Mouse (Mus musculus): ENCODE results near the gene Siglech. TPM values are rescaled to one million over a fixed set of nuclear protein-coding genes. Genes with fewer than 3 reads are reported as not detected.
A peak's percentile ranks its signal among the peaks of the same experiment; 100 is the strongest.

Gene Siglech
- polyA plus RNA-seq (2015; fragmentation: Nextera tagmentation; extraction: Ambion mirVana) = 0.27 and 0.42 TPM in 2 replicates

DNA sequence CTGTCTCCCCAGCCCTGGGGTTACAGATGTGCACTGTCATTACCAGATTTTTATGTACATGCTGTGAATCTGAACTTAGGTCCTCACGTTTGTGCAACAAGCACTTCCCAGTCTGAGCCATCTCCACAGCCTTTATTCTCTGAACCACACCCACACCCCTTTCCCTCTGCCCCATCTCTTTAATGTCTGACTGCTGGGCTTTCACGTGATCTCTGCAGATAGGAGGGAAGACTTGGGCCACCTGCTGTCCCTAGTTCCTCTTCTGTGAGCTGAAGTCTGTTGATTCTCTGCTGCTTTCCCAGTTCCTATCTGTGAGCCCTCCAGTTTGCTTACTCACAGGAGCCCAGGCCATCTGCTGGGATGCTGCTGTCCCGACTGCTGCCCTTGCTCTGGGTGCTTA lies at the start of gene Siglech:
Gene Siglech, plus strand, starts transcription at position 253 of the 400 bp plus-strand sequence.
- H3K36me3 ChIP-seq (ENCODE audit: insufficient read depth, low read length) = no peaks in the 10 kb centered on the region
- H3K4me3 ChIP-seq (ENCODE audit: low read depth, low read length) = no peak within 1 kb of the TSS
- no peaks in the 10 kb centered on the region for H3K9me3 ChIP-seq (ENCODE audit: low read length)
- H3K4me1 ChIP-seq (ENCODE audit: insufficient read depth, low read depth, low read length) = no peaks in the 10 kb centered on the region
- H3K4me2 ChIP-seq (replicated peaks; ENCODE audit: low read depth, low read length) = no peak within 1 kb of the TSS
- ATAC-seq = no peak
- H3K27ac ChIP-seq (ENCODE audit: low read length) = no peak within 1 kb of the TSS
- no peak within 1 kb of the TSS for H3K9ac ChIP-seq (replicated peaks; ENCODE audit: low read depth)
- TF ChIP-seq EP300 (IDR thresholded peaks at IDR 0.05) = no peak
- no peak for TF ChIP-seq CTCF (IDR thresholded peaks at IDR 0.05)
- DNase-seq (ENCODE audit: low spot score) = no peak
- 28% methylated on average over 3 of the region's 3 CpGs for WGBS
- H3K27me3 ChIP-seq (replicated peaks; ENCODE audit: insufficient read depth, low read length) = no peaks in the 10 kb centered on the region

DNA sequence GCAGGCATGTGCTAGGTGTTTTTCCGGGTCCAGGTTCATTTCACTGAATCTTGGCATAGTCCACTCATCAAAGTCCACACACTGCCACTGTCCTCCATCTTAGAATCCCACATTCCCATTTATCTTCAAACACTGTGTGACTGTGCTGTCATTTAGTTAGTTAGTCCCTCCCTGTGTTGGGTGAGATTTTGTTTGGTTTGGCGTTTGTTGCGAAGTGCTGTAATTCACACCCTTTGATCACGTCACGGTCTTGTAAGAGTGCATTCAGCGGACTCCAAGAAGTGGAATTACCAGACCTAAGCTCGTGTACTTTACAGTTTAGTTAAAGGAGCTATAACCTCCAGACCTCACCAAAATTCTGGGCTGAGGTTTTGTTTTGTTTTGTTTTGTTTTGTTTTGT lies 45.3 kb upstream of the Siglech start:
- 63% methylated on average over 7 of the region's 7 CpGs for WGBS

DNA sequence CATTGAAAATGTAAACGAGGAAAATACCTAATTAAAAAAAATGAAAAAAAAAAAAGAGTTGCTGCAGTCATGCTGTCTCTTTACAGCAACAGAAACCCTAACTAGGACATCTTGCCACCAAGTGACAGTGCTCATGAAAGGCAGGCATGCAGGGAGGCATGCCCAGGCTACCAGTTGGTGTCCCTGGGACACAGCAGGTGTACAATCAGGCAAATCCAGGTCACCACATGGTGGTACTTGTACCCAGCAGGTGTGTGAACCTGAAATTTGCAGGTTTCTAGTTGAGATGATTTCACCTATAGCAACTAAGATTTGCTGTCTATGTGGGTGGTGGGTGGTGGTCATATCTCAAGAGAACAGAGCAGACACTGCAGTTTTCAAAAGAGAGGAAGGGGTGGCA lies 39.1 kb upstream of the Siglech start:
- H3K9ac ChIP-seq (replicated peaks; ENCODE audit: low read depth) = no peak overlapping the region
- H3K27me3 ChIP-seq (replicated peaks; ENCODE audit: insufficient read depth, low read length) = no peaks in the 10 kb centered on the region
- ATAC-seq (no peak), DNase-seq (ENCODE audit: low spot score) (no peak)
- no peak overlapping the region for H3K4me3 ChIP-seq (ENCODE audit: low read depth, low read length)
- 53% methylated on average over 1 of the region's 1 CpGs for WGBS
- H3K36me3 ChIP-seq (ENCODE audit: insufficient read depth, low read length) = no peaks in the 10 kb centered on the region
- no peak for TF ChIP-seq EP300 (IDR thresholded peaks at IDR 0.05)
- no peak for TF ChIP-seq CTCF (IDR thresholded peaks at IDR 0.05)
- H3K27ac ChIP-seq (ENCODE audit: low read length) = no peak overlapping the region
- no peak overlapping the region for H3K4me2 ChIP-seq (replicated peaks; ENCODE audit: low read depth, low read length)
- H3K4me1 ChIP-seq (ENCODE audit: insufficient read depth, low read depth, low read length) = no peaks in the 10 kb centered on the region
- no peaks in the 10 kb centered on the region for H3K9me3 ChIP-seq (ENCODE audit: low read length)

More for the DNA sequence above, 45.3 kb upstream of the Siglech start:
- no peak overlapping the region for H3K9ac ChIP-seq (replicated peaks; ENCODE audit: low read depth)
- no peak for DNase-seq (ENCODE audit: low spot score)
- no peaks in the 10 kb centered on the region for H3K4me1 ChIP-seq (ENCODE audit: insufficient read depth, low read depth, low read length)
- TF ChIP-seq EP300 (IDR thresholded peaks at IDR 0.05) = no peak
- no peak for TF ChIP-seq CTCF (IDR thresholded peaks at IDR 0.05)
- H3K4me3 ChIP-seq (ENCODE audit: low read depth, low read length) = no peak overlapping the region
- H3K9me3 ChIP-seq (ENCODE audit: low read length) = no peaks in the 10 kb centered on the region
- no peaks in the 10 kb centered on the region for H3K36me3 ChIP-seq (ENCODE audit: insufficient read depth, low read length)
- no peak for ATAC-seq
- no peaks in the 10 kb centered on the region for H3K27me3 ChIP-seq (replicated peaks; ENCODE audit: insufficient read depth, low read length)
- no peak overlapping the region for H3K4me2 ChIP-seq (replicated peaks; ENCODE audit: low read depth, low read length)
- no peak overlapping the region for H3K27ac ChIP-seq (ENCODE audit: low read length)

DNA sequence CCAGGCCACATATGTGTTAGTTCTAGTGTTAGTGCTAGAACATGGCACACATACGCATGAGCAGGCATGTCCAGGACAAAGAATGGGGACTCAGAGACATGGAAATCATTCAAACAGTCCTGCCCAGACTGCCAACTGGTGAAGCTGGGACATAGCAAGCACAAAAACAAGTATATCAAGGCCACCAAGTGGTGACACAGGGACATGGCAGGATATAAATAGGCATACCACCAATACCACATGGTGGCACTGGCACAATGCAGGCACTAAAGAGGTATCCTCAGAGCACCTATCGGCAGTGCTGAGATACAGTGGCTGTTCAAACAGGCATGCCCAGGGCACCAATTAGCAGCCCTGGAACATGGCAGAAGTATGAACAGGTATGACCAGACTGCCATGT lies 33.5 kb upstream of the Siglech start:
- H3K4me2 ChIP-seq (replicated peaks; ENCODE audit: low read depth, low read length) = no peak overlapping the region
- no peak overlapping the region for H3K4me3 ChIP-seq (ENCODE audit: low read depth, low read length)
- H3K27ac ChIP-seq (ENCODE audit: low read length) = no peak overlapping the region
- H3K27me3 ChIP-seq (replicated peaks; ENCODE audit: insufficient read depth, low read length) = no peaks in the 10 kb centered on the region
- ATAC-seq (no peak), DNase-seq (ENCODE audit: low spot score) (no peak)
- TF ChIP-seq EP300 (IDR thresholded peaks at IDR 0.05) (no peak), CTCF (IDR thresholded peaks at IDR 0.05) (0 out of 2 replicates have a peak, but pooled peaks have one; percentile 5)
- H3K36me3 ChIP-seq (ENCODE audit: insufficient read depth, low read length) = no peaks in the 10 kb centered on the region
- WGBS = 89% methylated on average over 2 of the region's 2 CpGs
- no peaks in the 10 kb centered on the region for H3K9me3 ChIP-seq (ENCODE audit: low read length)
- H3K9ac ChIP-seq (replicated peaks; ENCODE audit: low read depth) = no peak overlapping the region
- H3K4me1 ChIP-seq (ENCODE audit: insufficient read depth, low read depth, low read length) = no peaks in the 10 kb centered on the region

DNA sequence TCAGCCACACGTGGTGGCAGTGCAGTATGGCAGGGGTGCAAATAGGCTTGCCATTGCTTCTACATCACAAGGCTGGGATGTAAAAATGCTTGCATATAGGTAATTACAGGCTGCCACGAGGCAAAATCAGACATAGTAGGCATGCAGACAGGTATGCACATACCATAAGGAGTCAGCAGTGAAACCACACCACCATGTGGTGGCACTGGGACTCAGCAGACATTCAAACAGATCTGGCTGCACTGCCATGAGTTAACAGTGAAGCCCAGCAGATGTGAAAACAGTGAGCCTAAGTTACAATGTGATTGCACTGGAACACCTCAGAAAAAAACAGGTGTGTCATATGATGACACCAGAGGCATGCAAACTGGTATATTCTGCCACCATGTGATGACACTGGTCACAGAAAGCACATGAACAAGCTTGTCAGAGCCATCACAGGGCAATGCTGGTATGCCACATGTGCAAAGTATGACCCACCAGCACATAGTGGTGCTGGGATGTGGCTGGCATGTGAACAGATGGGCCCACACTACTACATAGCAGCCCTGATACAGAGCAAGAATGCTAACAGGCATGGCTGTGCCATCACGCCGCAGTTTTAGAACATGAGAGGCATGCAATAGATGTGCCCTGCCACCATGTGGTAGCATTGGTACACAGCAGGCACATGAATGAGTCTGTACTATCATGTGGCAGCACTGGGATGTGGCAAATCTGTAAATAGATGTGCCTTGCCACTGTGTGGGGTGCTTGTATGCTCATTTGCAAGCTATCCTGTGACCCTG lies 30.7 kb upstream of the Siglech start:
- no peaks in the 10 kb centered on the region for H3K4me1 ChIP-seq (ENCODE audit: insufficient read depth, low read depth, low read length)
- WGBS = 54% methylated on average over 4 of the region's 4 CpGs
- H3K9me3 ChIP-seq (ENCODE audit: low read length) = no peaks in the 10 kb centered on the region
- no peak overlapping the region for H3K4me3 ChIP-seq (ENCODE audit: low read depth, low read length)
- TF ChIP-seq CTCF (IDR thresholded peaks at IDR 0.05) (peak; percentile 47), EP300 (IDR thresholded peaks at IDR 0.05) (no peak)
- no peaks in the 10 kb centered on the region for H3K36me3 ChIP-seq (ENCODE audit: insufficient read depth, low read length)
- H3K9ac ChIP-seq (replicated peaks; ENCODE audit: low read depth) = no peak overlapping the region
- no peak overlapping the region for H3K27ac ChIP-seq (ENCODE audit: low read length)
- no peak for ATAC-seq
- H3K27me3 ChIP-seq (replicated peaks; ENCODE audit: insufficient read depth, low read length) = no peaks in the 10 kb centered on the region
- no peak overlapping the region for H3K4me2 ChIP-seq (replicated peaks; ENCODE audit: low read depth, low read length)
- no peak for DNase-seq (ENCODE audit: low spot score)

DNA sequence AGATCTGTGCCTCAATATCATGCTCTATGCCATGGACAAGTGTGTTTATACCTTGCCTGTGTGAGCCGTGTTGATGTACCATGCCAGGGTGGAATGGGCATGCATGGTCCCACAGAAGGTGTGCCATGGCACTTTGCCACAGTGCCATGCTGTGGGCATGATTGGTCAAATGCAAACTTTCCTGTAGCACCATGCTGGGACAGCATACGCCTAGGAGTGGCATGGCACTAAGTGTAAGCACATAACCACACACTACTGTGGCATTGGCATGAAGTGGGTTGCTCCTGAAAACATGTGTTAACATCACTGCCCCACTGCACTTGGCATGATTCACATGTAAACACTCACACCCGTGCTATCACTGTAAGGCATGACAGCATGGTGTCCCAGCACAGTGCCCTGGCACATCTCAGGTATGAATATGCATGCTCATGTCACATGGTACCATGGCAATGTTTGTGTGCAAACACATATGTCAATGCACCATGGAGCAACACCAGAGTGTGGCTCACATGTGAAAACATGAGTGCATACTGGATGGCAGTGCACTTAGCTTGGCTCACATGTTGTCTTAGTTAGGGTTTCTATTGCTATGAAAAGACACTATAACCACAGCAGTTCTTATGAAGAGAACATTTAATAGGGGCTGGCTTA lies 24.2 kb upstream of the Siglech start:
- TF ChIP-seq EP300 (IDR thresholded peaks at IDR 0.05) = no peak
- TF ChIP-seq CTCF (IDR thresholded peaks at IDR 0.05) = no peak
- ATAC-seq = no peak

More for the DNA sequence above, 24.2 kb upstream of the Siglech start:
- H3K4me3 ChIP-seq (ENCODE audit: low read depth, low read length) = no peak overlapping the region
- no peaks in the 10 kb centered on the region for H3K27me3 ChIP-seq (replicated peaks; ENCODE audit: insufficient read depth, low read length)
- no peaks in the 10 kb centered on the region for H3K9me3 ChIP-seq (ENCODE audit: low read length)
- H3K9ac ChIP-seq (replicated peaks; ENCODE audit: low read depth) = no peak overlapping the region
- H3K36me3 ChIP-seq (ENCODE audit: insufficient read depth, low read length) = no peaks in the 10 kb centered on the region
- H3K4me1 ChIP-seq (ENCODE audit: insufficient read depth, low read depth, low read length) = no peaks in the 10 kb centered on the region
- DNase-seq (ENCODE audit: low spot score) = no peak
- H3K27ac ChIP-seq (ENCODE audit: low read length) = no peak overlapping the region
- no peak overlapping the region for H3K4me2 ChIP-seq (replicated peaks; ENCODE audit: low read depth, low read length)
- WGBS = 78% methylated on average over 3 of the region's 3 CpGs
